Mouse (Mus musculus) hindbrain, embryonic 11.5 days (tissue): ENCODE measurements around the gene Cercam. TPM values are rescaled to one million over a fixed set of nuclear protein-coding genes. Genes with fewer than 3 reads are reported as not detected.
A peak's percentile ranks its signal among the peaks of the same experiment; 100 is the strongest.
"Not testable (repeated sequence)": the region's sequence is repeated elsewhere in the genome, so short reads cannot be mapped to it uniquely, and the experiment has no call there.

Source experiments
- ATAC-seq: fragments of 200-750 bp; cut with Nextera tagmentation; 2 replicates; pipeline ENCODE4 v1.8.0; 2017; ENCODE audit warnings: mild to moderate bottlenecking, moderate TSS enrichment, moderate library complexity; ENCODE audit not compliant: low FRiP score
- DNase-seq: peaks from one replicate; pipeline ENCODE4 v3.0.0-alpha.2; 2015; ENCODE audit warnings: low spot score
- H3K27ac ChIP-seq: fragments of 300-500 bp; sonication (generic); 2 replicates; pipeline ENCODE4 v1.5.1; 2014; ENCODE audit warnings: mild to moderate bottlenecking, low read depth, low read length
- H3K27me3 ChIP-seq: fragments of 300-500 bp; sonication (generic); 2 replicates; pipeline ENCODE4 v1.6.1; 2014; ENCODE audit warnings: mild to moderate bottlenecking, low read length, moderate library complexity, mixed read lengths; ENCODE audit not compliant: control insufficient read depth, insufficient read depth
- H3K36me3 ChIP-seq: fragments of 300-500 bp; sonication (generic); 2 replicates; pipeline ENCODE4 v1.6.1; 2014; ENCODE audit warnings: mild to moderate bottlenecking, low read length, moderate library complexity, mixed read lengths; ENCODE audit not compliant: control insufficient read depth, insufficient read depth
- H3K4me1 ChIP-seq: fragments of 300-500 bp; sonication (generic); replicated peaks from 2 replicates; pipeline ENCODE4 v1.6.1; 2014; ENCODE audit warnings: low read length, mixed read lengths; ENCODE audit not compliant: control insufficient read depth, insufficient read depth
- H3K4me2 ChIP-seq: fragments of 300-500 bp; sonication (generic); replicated peaks from 2 replicates; pipeline ENCODE4 v1.6.1; 2014; ENCODE audit warnings: mild to moderate bottlenecking, low read depth, low read length
- H3K4me3 ChIP-seq: fragments of 300-500 bp; sonication (generic); 2 replicates; pipeline ENCODE4 v1.5.1; 2014; ENCODE audit warnings: low read depth, low read length
- H3K9ac ChIP-seq: fragments of 300-500 bp; sonication (generic); 2 replicates; pipeline ENCODE4 v1.6.1; 2014; ENCODE audit warnings: low read depth, low read length
- H3K9me3 ChIP-seq: fragments of 300-500 bp; sonication (generic); 2 replicates; pipeline ENCODE4 v1.6.1; 2016; ENCODE audit warnings: low read length; ENCODE audit not compliant: control insufficient read depth
- WGBS: fragments of 180-500 bp; shearing (Covaris S2); extraction: QIAGEN DNeasy Blood & Tissue Kit; methylation state at CpG from one replicate; pipeline ENCODE4 v1.1.7; 2014; 5-methylcytosine and 5-hydroxymethylcytosine counted together
- polyA plus RNA-seq: library from polyadenylated mRNA; unstranded; fragments of >200 nt; fragmentation: Nextera tagmentation; extraction: Ambion mirVana; gene quantifications from 2 replicates; pipeline ENCODE4 v1.2.1, GENCODE M21; 2014

The Cercam gene
- polyA plus RNA-seq, 1 experiment from 2014 or later: 17.1 TPM

DNA sequence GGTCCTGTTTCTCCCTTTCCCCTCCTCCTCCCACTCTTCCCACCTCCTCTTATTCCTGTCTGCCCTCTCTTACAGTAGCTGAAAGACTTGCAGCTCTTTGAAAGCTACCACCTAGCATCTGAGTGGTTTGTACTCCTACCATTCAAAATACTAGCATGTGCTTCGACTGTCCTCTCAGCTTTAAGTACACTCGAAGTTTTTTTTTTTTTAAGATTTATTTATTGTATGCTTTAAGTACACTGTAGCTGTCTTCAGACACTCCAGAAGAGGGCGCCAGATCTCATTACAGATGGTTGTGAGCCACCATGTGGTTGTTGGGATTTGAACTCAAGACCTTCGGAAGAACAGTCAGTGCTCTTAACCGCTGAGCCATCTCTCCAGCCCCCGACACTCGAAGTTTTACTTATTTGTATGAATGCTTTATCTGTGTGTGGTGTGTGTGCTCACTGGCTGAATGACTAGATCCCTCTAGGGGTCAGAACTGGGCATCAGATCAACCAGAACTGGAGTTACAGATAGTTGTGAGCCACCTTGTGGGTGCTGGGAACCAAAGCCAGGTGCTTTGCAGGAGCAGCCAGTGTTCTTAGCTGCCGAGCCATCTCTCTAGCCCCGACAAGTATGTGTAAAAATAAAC is 17.8 kb downstream of the Cercam start:
- not testable (repeated sequence) for H3K9me3 ChIP-seq, DNase-seq, H3K4me3 ChIP-seq, H3K27ac ChIP-seq, H3K27me3 ChIP-seq, ATAC-seq, H3K36me3 ChIP-seq, H3K9ac ChIP-seq, H3K4me1 ChIP-seq, H3K4me2 ChIP-seq
- 85% methylated on average over 9 of the region's 9 CpGs for WGBS

DNA sequence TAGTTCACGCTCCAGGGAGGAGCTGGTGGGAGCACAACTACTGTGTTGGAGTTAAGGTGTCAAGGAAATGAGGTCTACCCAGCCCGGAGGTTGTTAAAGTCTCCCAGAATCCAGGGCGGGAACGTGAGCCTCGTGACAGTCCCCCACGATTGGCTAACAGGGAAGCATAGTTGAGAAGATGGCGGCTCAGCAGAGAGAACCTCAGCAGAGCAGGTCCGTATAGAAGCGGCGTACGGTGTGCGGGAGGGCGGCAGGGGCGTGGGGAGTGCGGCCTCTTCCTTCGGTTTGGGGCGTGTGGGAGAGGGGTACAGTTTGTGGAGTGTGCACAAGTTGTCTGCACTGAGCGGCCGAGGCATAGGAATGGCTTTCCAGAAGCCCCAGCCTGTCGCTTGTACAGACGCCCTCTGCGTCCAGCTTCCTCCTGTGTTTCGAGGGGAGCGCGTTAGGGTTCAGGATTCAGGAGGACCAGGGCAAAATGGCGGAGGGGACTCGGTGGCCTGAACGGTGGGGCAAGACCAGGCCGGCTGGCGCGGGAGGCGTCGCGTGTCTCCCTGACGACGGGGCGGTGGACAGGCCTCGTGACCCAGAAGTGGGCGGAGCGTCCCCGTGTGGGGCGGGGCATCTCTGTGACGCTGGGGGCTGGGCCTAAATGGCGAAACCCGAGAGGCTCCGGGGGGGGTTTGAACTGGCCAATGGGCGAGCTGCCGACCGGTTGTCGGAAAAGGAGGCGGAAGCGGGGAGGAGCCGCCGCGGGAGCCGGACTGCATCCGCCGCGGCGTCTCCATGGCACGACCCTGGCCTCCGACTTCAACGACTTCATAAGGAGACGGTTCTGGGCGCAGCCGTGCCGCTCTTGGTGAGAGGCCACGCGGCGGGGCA is 20.3 kb downstream of the Cercam start, which contains the start of gene Odf2:
TSS of gene Odf2 (plus strand) at position 156 of the 879 bp plus-strand sequence.
- WGBS: under 1% methylated on average over 64 of the region's 70 CpGs
- Histone ChIP-seq H3K27ac (peak within 1 kb of the TSS; percentile 91), H3K27me3 (no peaks in the 10 kb centered on the region), H3K9ac (peak within 1 kb of the TSS; percentile 95), H3K4me3 (peak within 1 kb of the TSS; percentile 79), H3K4me2 (peak within 1 kb of the TSS; percentile 92), H3K9me3 (no peaks in the 10 kb centered on the region), H3K36me3 (peaks cover 13% of the 10 kb centered on the region), H3K4me1 (peaks cover 3% of the 10 kb centered on the region; the same call in 1 of the 2 replicates)
- DNase-seq (peak; percentile 100), ATAC-seq (peak; percentile 91)

DNA sequence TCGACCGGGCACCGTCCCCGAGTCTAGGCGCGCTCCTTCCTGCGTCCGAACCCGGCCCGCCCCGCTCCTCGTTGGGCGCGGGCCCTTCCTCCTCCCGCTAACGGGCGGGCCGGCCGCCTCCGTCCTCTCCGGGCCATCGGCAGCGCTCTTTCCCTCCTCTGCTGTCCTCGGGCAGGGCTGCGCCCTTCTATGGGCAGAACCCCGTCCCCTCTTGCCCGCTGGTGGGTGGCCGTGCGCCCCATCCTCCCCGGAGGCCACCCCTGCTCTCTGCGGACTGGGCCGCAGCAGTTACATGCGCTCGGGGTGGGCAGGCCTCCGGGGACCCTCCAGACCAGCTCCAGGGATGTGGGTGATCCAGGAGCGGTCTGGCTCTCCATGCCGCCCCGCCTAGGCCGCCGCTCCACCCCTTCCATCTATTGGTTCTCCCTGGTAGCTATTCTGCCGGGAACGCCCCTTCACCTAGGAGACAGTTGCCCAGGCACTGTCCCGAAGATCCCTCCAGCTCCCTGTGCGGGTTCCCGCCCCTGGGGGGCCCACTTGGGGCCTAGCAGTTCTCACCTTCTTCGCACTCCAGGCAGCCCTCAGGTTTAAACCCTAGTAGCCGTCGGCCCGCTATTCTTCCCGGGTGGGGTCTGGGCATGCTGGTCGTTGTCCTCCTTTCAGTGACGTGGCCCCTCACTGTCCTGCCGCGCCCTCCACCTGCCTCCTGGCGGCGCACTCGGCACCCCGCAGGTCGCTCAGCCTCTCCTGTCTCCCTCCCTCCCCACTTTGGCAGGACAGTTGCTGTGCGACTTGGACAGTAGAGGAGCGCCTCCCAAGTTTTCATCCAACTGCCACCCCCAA is 21.2 kb downstream of the Cercam start:
- peak overlapping the region; percentile 95 for H3K9ac ChIP-seq
- WGBS: under 1% methylated on average over 54 of the region's 61 CpGs
- H3K4me1 ChIP-seq: peaks cover 3% of the 10 kb centered on the region; the same call in 1 of the 2 replicates
- peaks cover 17% of the 10 kb centered on the region for H3K36me3 ChIP-seq
- H3K4me3 ChIP-seq: peak overlapping the region; percentile 79
- H3K27ac ChIP-seq: peak overlapping the region; percentile 91
- peak; percentile 91 for ATAC-seq
- H3K4me2 ChIP-seq: peak overlapping the region; percentile 92
- H3K27me3 ChIP-seq: no peaks in the 10 kb centered on the region
- DNase-seq: peak; percentile 87
- no peaks in the 10 kb centered on the region for H3K9me3 ChIP-seq

DNA sequence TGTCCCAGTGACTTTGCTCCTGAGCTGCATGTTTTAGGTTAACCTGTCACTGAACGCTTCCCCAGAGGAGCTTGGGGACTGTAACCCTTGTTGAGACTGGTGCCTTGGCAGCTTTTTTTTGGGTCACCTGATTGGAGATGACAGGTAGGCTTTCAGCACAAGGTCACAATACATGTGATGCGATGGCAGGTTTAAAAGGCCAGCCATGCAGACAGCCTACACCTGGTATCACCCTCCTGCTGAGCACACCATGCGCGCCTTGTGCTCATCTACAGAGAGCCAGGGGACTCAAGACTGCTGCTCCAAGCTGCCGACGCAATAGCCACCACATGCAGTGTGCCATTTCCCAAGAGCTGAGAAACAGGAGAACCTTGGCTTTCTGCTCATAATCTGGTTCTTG is 22.8 kb downstream of the Cercam start:
- no peak overlapping the region for H3K4me2 ChIP-seq
- H3K27ac ChIP-seq: no peak overlapping the region

DNA sequence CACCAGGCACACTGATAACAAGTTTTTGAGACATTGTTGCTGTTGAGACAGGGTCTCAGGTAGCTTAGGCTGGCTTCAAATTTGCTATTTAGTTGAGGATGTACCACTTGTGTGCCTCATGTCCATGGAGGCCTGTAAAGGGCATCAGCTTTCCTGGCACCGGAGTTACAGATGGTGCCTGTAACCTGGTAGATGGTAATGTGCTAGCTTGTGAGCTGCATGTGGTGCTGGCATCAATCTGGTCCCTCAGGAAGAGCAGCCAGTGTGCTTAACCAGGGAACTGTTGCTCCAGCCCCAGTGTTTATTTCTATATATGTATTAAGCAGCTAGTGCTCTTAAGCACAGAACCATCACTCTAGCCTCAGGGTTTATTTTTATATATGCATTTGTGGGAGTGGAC is 27.1 kb downstream of the Cercam start:
- peaks cover 20% of the 10 kb centered on the region for H3K36me3 ChIP-seq
- no peak overlapping the region for H3K4me2 ChIP-seq
- no peak for ATAC-seq
- no peak overlapping the region for H3K27ac ChIP-seq
- H3K9ac ChIP-seq: no peak overlapping the region
- H3K27me3 ChIP-seq: no peaks in the 10 kb centered on the region
- no peaks in the 10 kb centered on the region for H3K4me1 ChIP-seq
- no peak for DNase-seq
- 100% methylated on average over 1 of the region's 1 CpGs for WGBS
- H3K4me3 ChIP-seq: no peak overlapping the region
- no peaks in the 10 kb centered on the region for H3K9me3 ChIP-seq

More for the DNA sequence above, 22.8 kb downstream of the Cercam start:
- no peak for ATAC-seq
- Histone ChIP-seq H3K4me1 (peaks cover 3% of the 10 kb centered on the region; the same call in 1 of the 2 replicates), H3K36me3 (peaks cover 20% of the 10 kb centered on the region), H3K27me3 (no peaks in the 10 kb centered on the region), H3K9me3 (no peaks in the 10 kb centered on the region), H3K9ac (no peak overlapping the region), H3K4me3 (no peak overlapping the region)
- no peak for DNase-seq
- WGBS: 93% methylated on average over 6 of the region's 6 CpGs

DNA sequence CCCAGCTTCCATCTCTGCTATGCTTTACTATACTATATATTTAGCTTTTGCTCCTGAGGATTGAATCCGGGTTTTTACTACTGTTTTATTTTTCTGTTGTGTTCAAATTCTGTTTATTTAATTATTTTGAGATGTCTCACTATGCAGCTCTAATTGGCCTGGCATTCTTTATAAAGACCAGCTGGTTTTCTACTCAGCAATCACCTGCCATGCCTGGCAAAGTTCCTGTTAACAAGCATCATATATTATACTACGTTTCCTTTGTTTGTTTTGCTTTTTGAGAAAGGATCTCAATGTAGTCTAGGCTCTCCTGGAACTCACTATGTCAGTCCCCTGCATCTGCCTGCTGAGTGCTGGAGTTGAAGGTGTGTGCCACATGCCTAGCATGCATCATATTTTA is 28.4 kb downstream of the Cercam start:
- no peaks in the 10 kb centered on the region for H3K9me3 ChIP-seq
- H3K4me3 ChIP-seq: no peak overlapping the region
- peaks cover 23% of the 10 kb centered on the region for H3K36me3 ChIP-seq
- DNase-seq: no peak
- H3K27me3 ChIP-seq: no peaks in the 10 kb centered on the region
- H3K9ac ChIP-seq: no peak overlapping the region
- no peak overlapping the region for H3K4me2 ChIP-seq
- H3K4me1 ChIP-seq: no peaks in the 10 kb centered on the region
- WGBS: 90% methylated on average over 2 of the region's 2 CpGs
- no peak overlapping the region for H3K27ac ChIP-seq
- no peak for ATAC-seq

DNA sequence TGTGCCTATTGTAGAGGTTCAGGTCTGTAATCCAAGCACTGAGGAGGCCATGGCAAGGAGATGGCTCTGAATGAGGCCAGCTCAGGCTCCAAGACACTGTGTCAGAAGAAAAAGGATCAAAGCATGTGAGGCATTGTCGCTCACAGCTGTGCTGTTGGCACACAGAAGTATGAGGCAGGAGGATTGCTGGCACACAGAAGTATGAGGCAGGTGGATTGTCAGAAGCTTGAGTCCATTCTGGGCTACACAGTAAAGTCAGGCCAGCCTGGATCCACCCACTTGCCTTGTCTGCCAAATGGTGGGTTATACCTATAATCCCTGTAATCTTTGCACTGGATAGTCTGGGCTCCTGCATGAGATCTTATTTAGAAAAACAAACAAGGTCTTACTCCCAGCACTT is 29.1 kb downstream of the Cercam start:
- no peak for DNase-seq
- Histone ChIP-seq H3K36me3 (peaks cover 23% of the 10 kb centered on the region), H3K4me1 (no peaks in the 10 kb centered on the region), H3K4me3 (no peak overlapping the region), H3K4me2 (no peak overlapping the region), H3K9ac (no peak overlapping the region), H3K27me3 (no peaks in the 10 kb centered on the region), H3K27ac (no peak overlapping the region), H3K9me3 (no peaks in the 10 kb centered on the region)
- no peak for ATAC-seq
- 93% methylated on average over 1 of the region's 1 CpGs for WGBS

DNA sequence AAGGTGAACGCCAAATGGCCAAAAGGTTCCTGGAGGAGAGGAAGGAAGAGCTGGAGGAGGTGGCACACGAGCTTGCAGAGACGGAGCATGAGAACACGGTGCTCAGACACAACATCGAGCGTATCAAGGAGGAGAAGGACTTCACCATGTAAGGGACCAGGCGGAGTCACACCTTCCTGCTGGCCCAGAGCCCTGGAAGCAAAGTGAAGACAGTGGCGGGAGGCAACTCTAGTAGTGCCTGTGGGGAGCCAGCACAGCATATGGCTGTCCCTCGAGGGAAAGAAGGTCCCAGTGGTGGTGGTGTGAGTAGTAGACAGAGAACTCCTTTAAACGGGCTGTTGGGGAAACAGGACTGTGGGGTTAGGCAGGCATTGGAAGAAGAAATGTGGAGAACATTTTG is 33.2 kb downstream of the Cercam start:
- Histone ChIP-seq H3K36me3 (peaks cover 20% of the 10 kb centered on the region), H3K9ac (no peak overlapping the region), H3K27ac (no peak overlapping the region), H3K4me2 (no peak overlapping the region), H3K4me1 (no peaks in the 10 kb centered on the region), H3K4me3 (no peak overlapping the region), H3K27me3 (no peaks in the 10 kb centered on the region), H3K9me3 (no peaks in the 10 kb centered on the region)
- DNase-seq (no peak), ATAC-seq (no peak)
- 93% methylated on average over 10 of the region's 10 CpGs for WGBS
